Mouse (Mus musculus) neural tube, embryonic 11.5 days (tissue): ENCODE data around the gene Tnni1. TPM values are rescaled to one million over a fixed set of nuclear protein-coding genes. Genes with fewer than 3 reads are reported as not detected.

Source experiments
- polyA plus RNA-seq: library from polyadenylated mRNA; unstranded; fragments of >200 nt; fragmentation: Nextera tagmentation; extraction: Ambion mirVana; gene quantifications from 2 replicates; pipeline ENCODE4 v1.2.1, GENCODE M21; 2014

The Tnni1 gene
- polyA plus RNA-seq, 1 experiment from 2014 or later: 57.6 TPM

Other genes with a start within 250 kb of the Tnni1 start
- 18.1 and 20.0 TPM in 2 replicates for gene Nav1, start 172.1 kb upstream of the Tnni1 start, polyA plus RNA-seq
- 47.5 and 51.1 TPM in 2 replicates for gene Csrp1, start 59.4 kb upstream of the Tnni1 start, polyA plus RNA-seq
- 22.6 and 24.3 TPM in 2 replicates for gene Phlda3, start 13.3 kb upstream of the Tnni1 start, polyA plus RNA-seq
- gene Lad1, start 39.2 kb downstream of the Tnni1 start, polyA plus RNA-seq: 0.61 and 1.3 TPM in 2 replicates
- gene Tnnt2, start 56.9 kb downstream of the Tnni1 start, polyA plus RNA-seq: 20.3 and 22.5 TPM in 2 replicates
- 0.12 and 0.24 TPM in 2 replicates for gene Pkp1, start 139.8 kb downstream of the Tnni1 start, polyA plus RNA-seq
- gene Igfn1, start 226.9 kb downstream of the Tnni1 start, polyA plus RNA-seq: not detected in 2 replicates
- 64.6 and 79.4 TPM in 2 replicates for gene Tmem9, start 228.7 kb downstream of the Tnni1 start, polyA plus RNA-seq